Comparison of ENCODE assay signal across 7 mouse cellular contexts in the genomic region with DNA sequence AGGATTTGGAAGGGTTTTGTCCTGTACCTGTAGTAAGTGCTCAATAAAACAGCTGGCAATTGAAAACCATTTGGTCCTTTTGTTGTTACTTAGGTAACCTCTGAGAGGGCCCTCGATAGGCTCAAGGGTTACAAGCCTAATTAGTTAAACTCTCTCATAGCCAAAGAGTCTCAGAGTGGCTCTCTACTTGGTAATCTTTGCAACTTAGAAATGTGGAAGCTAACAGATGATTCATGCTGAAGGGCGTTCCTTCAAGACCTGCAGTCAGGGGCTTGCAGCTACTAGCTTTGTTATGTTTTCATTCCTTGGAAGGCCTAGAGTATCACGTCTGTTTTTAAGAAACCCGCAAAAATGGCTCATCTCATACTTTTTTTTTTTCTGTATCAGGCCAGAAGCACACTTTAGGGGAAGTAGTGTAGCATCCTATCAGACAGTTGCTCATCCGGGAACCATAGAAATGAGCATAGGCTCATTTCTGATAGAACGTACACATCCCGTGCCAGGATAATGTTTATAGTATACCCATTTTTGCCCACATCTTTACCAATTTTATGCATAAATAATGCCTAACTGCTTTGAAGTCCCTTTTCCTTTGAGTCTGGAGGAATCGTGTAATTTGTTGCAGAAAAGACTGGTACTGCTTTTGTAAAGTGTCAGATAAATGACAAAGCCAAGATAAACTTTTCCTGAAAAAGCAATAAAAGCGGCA. TPM values are rescaled to one million over a fixed set of nuclear protein-coding genes. Genes with fewer than 3 reads are reported as not detected.
DNase-seq lines count a peak whose midpoint lies in the region; TF ChIP-seq lines count a peak whose summit lies in the region.

No protein-coding gene starts in this region.

- H3K9ac ChIP-seq in CH12.LX (ENCODE audit: insufficient read depth, low read depth): peak overlapping the region; percentile 65

- H3K27me3 ChIP-seq in CH12.LX (replicated peaks): no peaks in the 10 kb centered on the region
- H3K27me3 ChIP-seq in hindbrain, embryonic 10.5 days (ENCODE audit: insufficient read depth, poor library complexity, severe bottlenecking): no peaks in the 10 kb centered on the region

- 85% methylated on average over 9 of the region's 9 CpGs for WGBS in hindbrain, embryonic 10.5 days

- dilution Hi-C loops in CH12.LX (cut with MboI; ENCODE audit: extremely low pct_ligation_motif_present, extremely low pct_unique_long_range_greater_than_20kb, low sequenced_read_pairs): no loop called here

- TF ChIP-seq POLR2A in CH12.LX (IDR thresholded peaks at IDR 0.05; ENCODE audit: low read depth, low read length): no peak

- peak overlapping the region; percentile 48 for H3K4me2 ChIP-seq in CH12.LX (ENCODE audit: insufficient read depth, low read depth, poor library complexity, severe bottlenecking)

- peaks cover 0 to 12% of the 10 kb centered on the region in 2 experiments; a peak in 2 of 4 replicates for H3K4me1 ChIP-seq in CH12.LX (ENCODE audit: control insufficient read depth in 1 of 2, insufficient read depth in 2 of 2)
- H3K4me1 ChIP-seq in hindbrain, embryonic 10.5 days (replicated peaks): peaks cover 8% of the 10 kb centered on the region

- H3K79me2 ChIP-seq in CH12.LX (replicated peaks; ENCODE audit: control insufficient read depth, extremely low read depth, insufficient read depth, poor library complexity, severe bottlenecking): no peaks in the 10 kb centered on the region

- no peak for TF ChIP-seq RAD21 in CH12.LX (IDR thresholded peaks at IDR 0.05; ENCODE audit: low read depth, low read length)

- in situ Hi-C loops in CH12.LX (cut with MboI; ENCODE audit: low pct_ligation_motif_present, low pct_unique_long_range_greater_than_20kb, low sequenced_read_pairs): loop anchor here (10.0 to 25.0 kb wide), 2 partner anchors 223 to 345 kb away; partner anchors contain the start of gene Apold1

- no peak for TF ChIP-seq CTCF in CH12.LX (conservative IDR thresholded peaks at IDR 0.05 in 1 of 2, IDR thresholded peaks at IDR 0.05 in 1 of 2; ENCODE audit: low read depth in 2 of 2, low read length in 2 of 2)

- H3K9me3 ChIP-seq in CH12.LX (replicated peaks; ENCODE audit: low read length): no peaks in the 10 kb centered on the region
- H3K9me3 ChIP-seq in hindbrain, embryonic 10.5 days: no peaks in the 10 kb centered on the region

- peaks cover 14 to 27% of the 10 kb centered on the region in 2 experiments for H3K36me3 ChIP-seq in CH12.LX (replicated peaks in 1 of 2; ENCODE audit: control insufficient read depth in 1 of 2, insufficient read depth in 1 of 2, low read length in 1 of 2)
- H3K36me3 ChIP-seq in hindbrain, embryonic 10.5 days: peaks cover 10% of the 10 kb centered on the region; the same call in 1 of the 2 replicates

- DNase-seq in CH12.LX (ENCODE audit: extremely low read depth): no peak
- DNase-seq in MN1 (ENCODE audit: low spot score): peak; percentile 21
- no peak for DNase-seq in hindbrain, embryonic 10.5 days (ENCODE audit: low spot score)
- DNase-seq in lung, postnatal 25 days (ENCODE audit: low spot score): peak; percentile 55
- no peak for DNase-seq in right cerebral cortex, postnatal 10 days (ENCODE audit: low spot score in 2 of 2)
- no peak for DNase-seq in layer of hippocampus, adult 11-12 months (ENCODE audit: low spot score)
- DNase-seq in kidney, adult 18-20 months: no peak

- no peak overlapping the region for H3K27ac ChIP-seq in CH12.LX (ENCODE audit: insufficient read depth, low read depth)
- no peak overlapping the region for H3K27ac ChIP-seq in hindbrain, embryonic 10.5 days

- peak overlapping the region; percentile 79 to 88 (median 81) for H3K4me3 ChIP-seq in CH12.LX (replicated peaks in 1 of 3; ENCODE audit: low read depth in 2 of 3, low read length in 2 of 3, poor library complexity in 1 of 3)
- H3K4me3 ChIP-seq in hindbrain, embryonic 10.5 days: peak overlapping the region; percentile 92

- no peak for TF ChIP-seq EP300 in CH12.LX (IDR thresholded peaks at IDR 0.05; ENCODE audit: low read length)

TF ChIP-seq in CH12.LX, 34 proteins besides CTCF, POLR2A, EP300 and RAD21:
- TF ChIP-seq IRF4 (IDR thresholded peaks at IDR 0.05; ENCODE audit: low read depth, low read length): no peak
- TF ChIP-seq ZKSCAN1 (IDR thresholded peaks at IDR 0.05; ENCODE audit: borderline replicate concordance, low read depth, low read length): no peak
- TF ChIP-seq E2F4 (IDR thresholded peaks at IDR 0.05; ENCODE audit: insufficient replicate concordance, low read depth, low read length): no peak
- TF ChIP-seq TCF12 (IDR thresholded peaks at IDR 0.05; ENCODE audit: low read depth, low read length): no peak
- no peak for TF ChIP-seq ELF1 (IDR thresholded peaks at IDR 0.05; ENCODE audit: low read depth, low read length)
- no peak for TF ChIP-seq UBTF (IDR thresholded peaks at IDR 0.05; ENCODE audit: low read depth, low read length)
- TF ChIP-seq MEF2A (IDR thresholded peaks at IDR 0.05; ENCODE audit: borderline replicate concordance, low read depth, low read length): no peak
- TF ChIP-seq ZNF384 (IDR thresholded peaks at IDR 0.05; ENCODE audit: low read depth, low read length): peak; percentile 26; the same call in 1 of the 2 replicates
- no peak for TF ChIP-seq GABPA (IDR thresholded peaks at IDR 0.05; ENCODE audit: insufficient replicate concordance, low read depth, low read length)

RNA-seq across cellular contexts. Expression of gene Borcs5, which starts 2.6 kb away (rescaled TPM):
- total RNA-seq in CH12.LX (2012; rRNA removed) (9.5 and 10.2 TPM in 2 replicates), CH12.LX (2014; rRNA removed) (14.7 and 16.4 TPM in 2 replicates)
- 8.0 and 10.4 TPM in 2 replicates for polyA plus RNA-seq in CH12.LX (2012; ENCODE audit: insufficient read length, low read depth)
- polyA plus RNA-seq in hindbrain, embryonic 10.5 days (2016; fragmentation: Nextera tagmentation; extraction: Ambion mirVana): 20.1 and 28.7 TPM in 2 replicates

RNA-seq across cellular contexts. Expression of gene Mansc1, which starts 9.6 kb away (rescaled TPM):
- not detected in 2 replicates for total RNA-seq in CH12.LX (2012; rRNA removed)
- total RNA-seq in CH12.LX (2014; rRNA removed): not detected in 2 replicates
- polyA plus RNA-seq in CH12.LX (2012; ENCODE audit: insufficient read length, low read depth): not detected in 2 replicates
- polyA plus RNA-seq in hindbrain, embryonic 10.5 days (2016; fragmentation: Nextera tagmentation; extraction: Ambion mirVana): 0.95 and 1.2 TPM in 2 replicates

Comparison
In these comparisons a context has a peak if more than half of its experiments do, and no peak if none do; other contexts are left out.
1. DNase-seq: peak in MN1 (single experiment) and lung, postnatal 25 days (single experiment); none in CH12.LX (single experiment), hindbrain, embryonic 10.5 days (single experiment), right cerebral cortex, postnatal 10 days (0 of 2), layer of hippocampus, adult 11-12 months (single experiment) and kidney, adult 18-20 months (single experiment).